Mouse (Mus musculus) spleen, postnatal 14 days (tissue): Measurements from ENCODE around the gene Cluh.

Experiments
- DNase-seq, 2 experiments: peaks; one replicate each; pipeline ENCODE4 v3.0.0; 2021 to 2022; ENCODE audit warnings: low spot score in 2 of 2

Cluh gene

DNA sequence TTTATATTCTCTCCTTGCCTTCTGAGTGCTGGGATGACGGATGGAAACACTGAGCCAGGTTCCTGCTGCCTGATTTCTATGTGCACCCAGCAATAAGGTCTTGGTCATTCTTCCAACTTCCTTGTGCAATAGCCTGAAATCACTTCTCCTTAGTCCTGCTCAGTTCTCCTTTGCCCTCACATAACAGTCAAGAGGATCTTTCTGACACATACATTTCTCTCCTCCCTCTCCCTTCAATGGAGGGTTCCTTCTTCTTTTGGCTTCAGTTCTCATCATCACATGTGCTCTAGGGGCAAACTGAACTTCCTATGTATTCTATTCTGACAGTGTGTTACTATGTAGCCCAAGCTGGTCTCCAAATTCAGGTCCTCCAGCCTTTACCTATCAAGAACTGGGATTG is 1.3 kb upstream of the Cluh start:
- DNase-seq = no peak

DNA sequence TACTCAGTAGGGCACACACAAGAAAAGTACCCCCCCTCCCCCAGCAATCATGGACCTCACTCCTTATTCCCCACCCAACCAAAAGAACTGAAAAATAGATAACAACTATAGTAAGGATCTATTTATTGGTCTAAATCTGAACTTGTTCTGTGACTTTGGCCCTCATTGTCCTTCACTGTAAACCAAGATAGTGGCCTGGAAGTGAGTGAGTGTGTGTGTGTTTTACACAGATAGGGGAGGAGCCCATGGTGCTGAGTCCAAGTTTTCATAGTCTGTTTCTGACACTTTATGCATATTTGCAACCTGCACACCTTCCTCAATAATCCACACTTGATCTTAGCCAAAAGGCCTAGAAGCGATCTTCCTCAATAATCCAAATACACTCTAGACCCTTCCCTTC is 619 bp upstream of the Cluh start:
- no peak for DNase-seq

DNA sequence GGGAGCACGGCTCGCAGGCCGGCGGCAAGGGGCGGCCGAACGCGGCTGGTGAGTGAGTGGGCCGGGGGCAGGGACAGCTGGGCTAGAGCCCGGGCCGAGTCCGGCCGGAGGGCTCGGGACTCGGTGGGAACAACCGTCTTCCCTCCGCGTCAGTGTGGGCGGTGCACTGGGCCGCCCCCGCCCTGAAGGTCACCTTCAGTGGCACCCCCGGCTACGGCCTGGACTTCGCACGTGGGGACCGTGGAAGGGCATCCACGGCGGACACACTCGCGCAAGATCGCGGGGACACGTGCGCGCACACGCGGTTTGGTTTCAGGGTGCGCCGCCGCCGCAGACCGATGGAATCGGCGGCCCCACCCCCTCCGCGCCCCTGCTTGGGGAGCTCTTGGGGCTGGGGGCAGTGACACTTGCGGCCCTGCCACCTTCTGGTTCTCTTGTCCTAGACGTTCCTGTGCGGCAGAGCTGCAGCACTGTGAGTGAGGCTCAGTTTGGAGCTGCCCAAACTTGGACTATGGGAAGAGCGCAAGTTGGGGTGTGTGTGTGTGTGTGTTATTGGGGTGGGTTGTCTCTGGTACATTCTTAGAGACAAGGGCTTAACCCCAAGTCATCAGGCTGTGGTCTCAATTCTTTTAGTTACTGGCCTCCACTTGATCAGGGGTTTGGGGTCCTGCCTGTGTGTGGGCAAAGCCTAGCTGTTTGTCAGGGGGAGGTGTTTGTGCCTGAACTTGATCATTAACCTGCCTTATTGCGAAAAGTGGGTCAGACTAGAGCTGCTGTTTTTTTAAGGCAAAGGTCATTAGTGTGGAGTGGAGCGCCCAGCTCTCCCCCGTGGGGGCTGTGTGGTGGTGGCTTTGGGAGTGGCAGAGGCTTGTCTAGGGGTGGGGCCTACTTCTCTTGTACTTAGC is 604 bp downstream of the Cluh start:
- DNase-seq = peak in 1 of 2 experiments; percentile 20

DNA sequence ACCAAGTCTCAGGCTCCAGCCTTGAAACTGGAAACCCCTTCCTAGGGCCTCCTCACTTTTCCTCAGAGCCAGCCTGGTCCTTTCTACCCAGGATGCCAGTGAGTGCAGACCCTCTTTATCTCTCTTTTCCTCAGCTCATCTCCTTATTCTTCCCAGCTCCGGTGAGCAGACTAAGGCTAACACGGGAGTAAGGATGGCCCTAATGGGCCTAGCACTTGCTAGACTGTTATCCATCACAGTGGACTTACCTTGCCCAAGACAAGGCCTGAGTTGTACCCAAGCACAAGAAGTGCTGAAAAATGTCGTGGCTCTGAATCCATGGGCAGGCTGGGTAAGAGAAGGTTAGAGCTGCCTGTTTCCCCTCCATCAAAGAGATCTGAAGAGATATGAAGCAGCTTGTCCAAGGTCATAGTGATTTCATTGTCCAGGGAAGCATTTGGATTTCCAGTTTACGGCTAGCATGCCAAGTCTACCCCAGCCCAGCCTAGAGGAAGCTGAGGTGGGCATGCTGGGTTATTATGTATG is 1.3 kb downstream of the Cluh start:
- DNase-seq = no peak

DNA sequence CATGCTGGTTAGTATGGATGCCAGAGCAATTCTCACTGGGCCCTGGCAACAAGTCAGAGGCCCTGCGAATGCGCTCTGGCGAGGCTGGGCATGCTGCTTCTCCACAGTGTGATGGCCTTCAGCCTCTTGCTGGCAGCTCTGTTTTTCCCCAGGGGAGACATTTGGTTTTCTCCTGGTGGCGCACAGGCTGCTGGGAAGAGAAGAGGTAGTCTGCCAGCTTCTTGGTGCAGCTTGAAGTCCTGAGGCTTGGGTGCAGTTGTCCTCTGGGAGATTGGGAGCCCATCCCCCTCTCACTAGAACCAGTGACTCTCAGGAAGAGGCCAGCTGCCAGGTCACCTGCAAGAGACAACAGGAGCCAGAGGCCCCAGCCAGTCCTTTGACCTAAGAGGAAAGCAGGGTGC is 3.5 kb downstream of the Cluh start:
- DNase-seq = no peak

GRCm38 (mm10) chr11:74653385-74653784 is 4.1 kb downstream of the Cluh start:
- DNase-seq = no peak

- DNase-seq = no peak
Measured at GRCm38 (mm10) chr11:74655941-74656340, 6.6 kb downstream of the Cluh start.

DNA sequence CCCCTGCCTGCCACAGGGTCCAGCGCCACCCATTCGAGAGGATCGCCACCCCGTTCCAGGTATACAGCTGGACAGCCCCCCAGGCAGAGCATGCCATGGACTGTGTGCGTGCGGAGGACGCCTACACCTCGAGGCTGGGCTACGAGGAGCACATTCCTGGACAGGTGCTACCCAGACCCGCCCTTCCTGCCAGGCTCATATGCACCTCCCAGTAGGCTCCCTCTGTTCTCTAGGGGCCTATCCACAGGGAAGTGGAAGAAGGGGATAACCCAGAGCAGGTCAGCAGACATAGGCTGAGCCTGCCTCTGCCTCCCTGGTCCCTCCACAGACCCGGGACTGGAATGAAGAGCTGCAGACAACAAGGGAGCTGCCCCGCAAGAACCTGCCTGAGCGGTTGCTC is 11.0 kb downstream of the Cluh start:
- no peak for DNase-seq

GRCm38 (mm10) chr11:74661641-74662040 is 12.3 kb downstream of the Cluh start:
- DNase-seq = no peak

- DNase-seq = no peak
Measured at GRCm38 (mm10) chr11:74662221-74662620, 12.9 kb downstream of the Cluh start.

DNA sequence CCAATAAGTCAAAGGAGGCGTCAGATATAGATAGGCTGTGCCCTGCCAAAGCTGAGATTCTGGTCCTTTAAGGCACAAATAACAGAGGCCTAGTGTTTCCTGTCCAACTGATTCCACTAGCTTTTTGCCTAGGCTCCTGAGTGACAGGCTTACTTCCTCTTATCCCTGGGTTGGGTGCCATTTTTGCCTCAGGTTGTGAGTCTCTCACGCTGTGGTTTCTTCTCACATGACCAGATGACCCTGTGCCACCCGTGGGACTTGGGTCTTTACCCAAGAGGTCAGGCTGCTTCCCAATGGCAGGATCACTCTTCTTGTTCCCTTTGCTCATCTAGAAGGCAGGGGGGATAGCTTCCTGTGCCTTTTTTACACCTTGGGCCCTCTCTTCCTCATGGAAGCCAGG is 15.0 kb downstream of the Cluh start:
- DNase-seq = no peak

DNA sequence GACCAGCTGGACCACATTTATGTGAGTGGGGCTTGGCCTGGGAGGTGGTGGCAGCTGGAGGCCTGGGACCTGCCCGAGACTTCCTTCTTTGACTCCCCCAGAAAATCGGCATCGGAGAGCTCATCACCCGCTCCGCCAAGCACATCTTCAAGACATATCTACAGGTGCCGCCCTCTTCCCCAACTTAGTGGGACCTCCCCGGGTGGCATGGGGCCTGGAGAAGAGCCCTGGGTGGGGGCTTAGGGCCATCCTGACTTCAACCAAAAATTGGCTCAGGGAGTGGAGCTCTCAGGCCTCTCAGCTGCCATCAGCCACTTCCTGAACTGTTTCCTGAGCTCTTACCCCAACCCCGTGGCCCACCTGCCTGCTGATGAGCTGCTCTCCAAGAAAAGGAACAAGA is 15.6 kb downstream of the Cluh start:
- no peak for DNase-seq

- no peak for DNase-seq
Measured at GRCm38 (mm10) chr11:74665631-74666283, 16.5 kb downstream of the Cluh start.

DNA sequence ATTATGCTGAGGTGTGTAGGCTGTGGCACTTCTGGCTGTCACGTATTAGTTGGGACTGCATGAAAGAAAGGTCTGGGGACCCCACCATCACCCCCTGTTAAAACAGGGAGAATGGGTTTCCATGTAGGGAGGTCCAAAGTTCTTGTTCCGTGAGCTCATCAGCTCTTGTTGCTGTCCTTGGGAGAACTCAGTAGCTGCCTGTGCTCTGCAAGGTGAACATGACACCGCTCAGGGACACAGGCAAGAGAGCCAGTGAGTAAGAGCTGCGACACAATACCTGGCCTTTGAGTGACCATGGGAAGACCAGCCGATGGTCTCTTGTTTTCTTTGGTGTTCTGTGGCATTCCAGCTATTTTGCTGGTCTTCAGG is 17.0 kb downstream of the Cluh start:
- no peak for DNase-seq

DNA sequence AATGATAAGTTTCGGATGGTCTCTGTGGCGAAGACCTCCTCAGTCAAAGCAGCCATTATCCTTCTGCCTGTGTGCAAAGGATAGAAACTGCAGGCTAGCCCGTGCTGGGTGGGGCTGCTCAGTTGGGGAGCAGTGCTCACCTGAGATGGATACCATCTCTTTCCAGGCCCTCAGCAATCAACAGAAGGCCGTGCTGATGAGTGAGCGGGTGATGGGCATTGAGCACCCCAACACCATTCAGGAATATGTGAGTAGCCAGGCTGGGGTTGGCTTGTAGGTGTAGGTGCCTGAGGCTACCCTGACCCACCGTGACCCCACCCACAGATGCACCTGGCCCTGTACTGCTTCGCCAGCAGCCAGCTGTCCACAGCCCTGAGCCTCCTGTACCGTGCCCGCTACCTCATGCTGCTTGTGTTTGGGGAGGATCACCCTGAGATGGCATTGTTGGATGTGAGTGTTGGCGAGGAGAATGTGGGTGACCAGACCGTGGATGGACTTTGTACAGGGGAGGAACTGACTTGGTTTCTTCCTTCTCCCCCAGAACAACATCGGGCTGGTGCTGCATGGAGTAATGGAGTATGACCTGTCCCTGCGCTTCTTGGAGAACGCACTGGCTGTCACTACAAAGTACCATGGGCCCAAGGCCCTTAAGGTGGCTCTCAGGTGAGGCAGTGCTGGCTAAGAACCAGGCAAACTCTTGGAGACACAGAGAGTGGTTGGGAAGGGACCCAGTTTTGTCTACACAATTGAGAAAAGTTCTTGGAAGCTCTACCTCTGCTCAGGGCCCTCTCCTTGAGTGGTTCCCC is 17.7 kb downstream of the Cluh start:
- DNase-seq = no peak

DNA sequence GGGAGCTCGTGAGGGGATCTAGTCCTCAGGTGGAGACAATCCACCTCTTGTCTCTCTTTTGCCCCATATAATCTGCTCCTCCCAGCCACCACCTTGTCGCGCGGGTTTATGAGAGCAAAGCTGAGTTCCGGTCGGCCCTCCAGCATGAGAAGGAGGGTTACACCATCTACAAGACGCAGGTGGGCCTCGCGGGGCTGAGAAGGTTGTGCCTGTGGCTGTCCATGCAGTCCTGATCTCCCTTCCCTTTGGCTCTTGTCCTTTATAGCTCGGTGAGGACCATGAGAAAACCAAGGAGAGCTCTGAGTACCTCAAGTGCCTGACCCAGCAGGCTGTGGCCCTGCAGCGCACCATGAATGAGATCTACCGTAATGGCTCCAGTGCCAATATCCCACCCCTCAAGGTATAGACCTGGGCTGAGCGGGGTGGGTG is 18.3 kb downstream of the Cluh start:
- DNase-seq = no peak

DNA sequence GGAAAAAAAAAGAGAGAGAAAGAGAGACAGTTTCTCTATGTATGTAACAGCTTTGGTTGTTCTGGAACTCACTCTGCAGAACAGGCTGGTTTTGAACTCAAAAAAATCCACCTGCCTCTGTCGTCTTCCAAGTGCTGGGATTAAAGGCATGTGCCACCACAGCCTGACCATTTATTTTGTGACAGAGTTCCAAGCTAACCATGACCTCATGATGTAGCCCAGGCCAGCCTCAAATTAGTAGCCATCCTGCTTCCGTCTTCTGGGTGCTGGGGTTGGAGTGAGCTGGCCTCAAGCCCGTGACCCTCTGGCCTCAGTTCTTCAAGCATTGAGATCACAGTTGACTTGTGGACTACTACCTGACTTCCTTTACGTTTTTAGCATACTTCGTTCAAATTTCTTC is 19.2 kb downstream of the Cluh start:
- DNase-seq = no peak

- no peak for DNase-seq
Measured at GRCm38 (mm10) chr11:74668971-74669370, 19.7 kb downstream of the Cluh start.

DNA sequence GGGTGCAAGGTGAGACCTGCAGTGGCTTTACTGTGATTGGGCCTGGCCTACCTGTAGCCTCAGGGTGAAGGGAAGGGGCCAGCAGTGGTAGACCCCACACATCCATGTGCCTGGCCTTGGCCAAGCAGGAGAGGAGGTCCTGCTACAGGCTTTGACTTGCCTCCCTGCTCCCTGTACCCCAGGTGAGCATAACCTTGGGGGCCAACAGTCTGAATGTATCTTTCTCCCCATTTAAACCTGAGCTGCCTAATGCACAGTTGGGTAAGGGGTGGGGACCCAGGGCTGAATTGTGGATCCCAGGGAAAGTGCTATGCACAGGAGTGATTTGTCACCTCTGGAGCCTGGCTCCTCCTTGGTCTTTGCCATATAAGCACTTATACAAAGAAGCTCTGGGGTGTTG is 20.9 kb downstream of the Cluh start:
- no peak for DNase-seq

- DNase-seq = no peak
Measured at GRCm38 (mm10) chr11:74671013-74671412, 21.7 kb downstream of the Cluh start.

DNA sequence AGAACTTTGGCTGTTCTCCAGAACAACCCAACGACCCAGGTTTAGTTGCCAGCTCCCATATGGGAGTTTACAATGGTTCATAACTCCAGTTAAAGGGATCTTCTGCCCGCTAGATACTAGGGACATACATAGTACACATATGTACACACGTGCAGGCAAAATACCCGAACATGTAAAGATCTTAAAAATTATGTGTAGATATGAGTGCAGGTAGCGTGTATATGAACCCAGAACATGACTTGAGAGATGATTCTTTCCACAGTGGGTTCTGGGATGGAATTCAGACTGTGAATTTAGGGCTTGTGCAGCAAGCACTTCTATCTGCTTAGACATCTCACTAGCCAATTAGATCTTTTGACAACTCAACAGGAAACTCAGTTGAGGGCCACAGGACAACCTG is 22.5 kb downstream of the Cluh start:
- DNase-seq = no peak

DNA sequence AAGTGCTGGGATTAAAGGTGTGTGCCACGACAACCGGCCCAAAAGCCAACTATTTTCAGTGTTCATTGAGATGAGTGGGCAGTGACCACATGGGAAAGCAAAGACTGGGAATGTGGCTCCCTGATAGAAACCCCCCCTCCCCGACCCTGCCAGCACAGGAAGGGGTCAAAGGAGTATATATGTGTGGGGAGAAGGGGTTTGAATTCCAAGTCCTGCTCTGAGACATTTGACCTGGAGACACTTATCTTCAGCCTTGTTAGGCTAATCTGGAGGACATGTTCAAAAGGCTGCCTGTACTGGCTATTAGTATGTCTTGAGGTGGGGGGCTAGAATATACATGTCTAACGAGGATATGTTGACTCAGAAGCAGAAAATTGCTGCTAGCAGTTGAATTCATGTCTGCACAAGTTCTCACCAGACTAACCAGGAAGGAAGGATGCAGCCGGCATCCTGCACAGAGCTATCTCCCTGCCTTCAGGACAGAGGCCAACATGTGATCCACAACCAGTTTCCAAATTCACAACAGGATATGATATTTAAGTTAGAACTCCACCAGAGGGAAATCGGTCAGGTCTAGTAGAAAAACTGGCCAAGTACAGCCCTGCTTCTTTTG is 23.7 kb downstream of the Cluh start:
- no peak for DNase-seq
